Mouse (Mus musculus) spleen, adult 2 months (tissue): ENCODE measurements around the gene Trp53i11.
A peak's percentile ranks its signal among the peaks of the same experiment; 100 is the strongest.

Experiments
- CTCF ChIP-seq: fragments of 200-500 bp; IDR thresholded peaks from 2 replicates; pipeline ENCODE4 v1.5.1; 2011; ENCODE audit warnings: mild to moderate bottlenecking, inconsistent platforms; ENCODE audit not compliant: insufficient read depth, insufficient read length, insufficient replicate concordance; ENCODE audit errors: extremely low read depth
- POLR2A ChIP-seq: fragments of 200-500 bp; IDR thresholded peaks from 2 replicates; pipeline ENCODE4 v1.6.1; 2011; ENCODE audit warnings: low read depth, low read length, inconsistent platforms

DNA sequence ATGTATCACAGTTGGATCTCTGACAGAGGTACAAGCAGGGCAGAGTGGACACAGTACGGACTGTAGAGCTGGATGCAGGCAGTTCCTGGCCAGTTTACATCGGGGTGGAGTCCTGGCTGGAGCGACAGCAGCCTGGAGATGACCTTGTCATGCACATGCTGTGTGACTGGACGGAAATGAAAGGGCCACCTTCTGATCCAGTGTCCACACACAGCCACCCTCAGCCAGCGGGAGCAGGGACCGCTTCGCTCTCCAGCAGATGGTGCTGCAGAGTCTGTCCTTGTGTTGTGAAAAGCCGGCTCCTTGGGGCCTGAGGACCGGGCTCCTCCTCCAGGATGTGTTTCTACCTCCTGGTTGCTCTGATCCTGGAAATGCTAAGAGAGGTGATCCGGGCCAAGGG is 16.3 kb downstream of the Trp53i11 start:
- TF ChIP-seq POLR2A (no peak), CTCF (peak; percentile 30; the same call in 1 of the 2 replicates)
